Mouse (Mus musculus) brain, embryonic 14.5 days (tissue): ENCODE results near the gene Vav2.

Experiments used
- CTCF ChIP-seq: fragments of 200-500 bp; IDR thresholded peaks from 2 replicates; pipeline ENCODE4 v1.5.1; 2012; ENCODE audit warnings: inconsistent platforms, mild to moderate bottlenecking, moderate library complexity, borderline replicate concordance; ENCODE audit not compliant: insufficient read depth, insufficient read length; ENCODE audit errors: extremely low read depth
- POLR2A ChIP-seq: fragments of 200-500 bp; IDR thresholded peaks from 2 replicates; pipeline ENCODE4 v1.6.1; 2012; ENCODE audit warnings: mild to moderate bottlenecking, inconsistent platforms, borderline replicate concordance; ENCODE audit not compliant: poor library complexity, insufficient read depth, insufficient read length, severe bottlenecking; ENCODE audit errors: extremely low read depth

DNA sequence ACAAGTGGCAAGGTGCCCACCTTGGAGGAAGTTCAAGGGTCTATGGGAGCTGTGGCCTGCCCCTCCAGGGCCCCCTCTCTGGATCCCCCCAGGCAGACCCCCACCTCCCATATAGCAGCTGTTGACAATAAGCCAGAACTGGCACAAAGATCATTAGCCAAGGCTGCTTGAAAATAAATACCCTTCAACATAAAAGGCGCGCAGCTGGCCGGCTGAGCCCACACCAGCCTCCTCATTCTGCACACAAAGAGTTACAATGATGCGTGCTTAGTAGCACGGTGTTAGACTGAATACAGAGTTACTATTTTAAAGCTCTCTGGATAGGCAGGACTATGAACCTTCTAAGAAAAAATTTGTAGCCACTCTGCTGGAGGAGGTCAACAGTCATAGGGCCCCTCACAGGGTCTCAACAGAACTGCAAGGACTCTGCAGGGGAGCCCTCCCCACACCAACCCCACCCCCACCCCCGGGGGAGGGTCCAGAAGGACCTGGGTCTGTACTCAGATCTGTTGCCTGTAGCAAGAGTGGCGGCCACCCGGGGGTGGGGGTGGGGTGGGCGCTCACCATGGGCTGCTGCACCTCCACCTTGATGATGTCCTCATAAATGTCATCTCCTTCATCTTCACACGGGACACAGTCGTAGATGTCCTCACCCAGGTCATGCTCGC lies 125.3 kb downstream of the Vav2 start:
- no peak for TF ChIP-seq CTCF
- no peak for TF ChIP-seq POLR2A
